Mouse (Mus musculus) megakaryocyte, embryonic 14.5 days (primary cell): ENCODE measurements around the gene Cep135.

Source experiments
- FLI1 ChIP-seq: IDR thresholded peaks from 2 replicates; pipeline ENCODE4 v1.6.1; 2012; ENCODE audit warnings: low read length, inconsistent platforms, mixed read lengths
- GATA1 ChIP-seq: IDR thresholded peaks from 3 replicates; pipeline ENCODE4 v1.6.1; 2012; ENCODE audit warnings: mixed read lengths, low read length, inconsistent platforms, borderline replicate concordance

GRCm38 (mm10) chr5:76543200-76543599, 45.3 kb upstream of the Cep135 start:
- no peak for TF ChIP-seq GATA1
- no peak for TF ChIP-seq FLI1
